Mouse (Mus musculus): ENCODE measurements around the gene Lingo1.
A peak's percentile ranks its signal among the peaks of the same experiment; 100 is the strongest.

- peak; percentile 56; the same call in 1 of the 2 replicates for TF ChIP-seq CTCF (IDR thresholded peaks at IDR 0.05; ENCODE audit: low read depth, low read length)
- no peak for TF ChIP-seq POLR2A (IDR thresholded peaks at IDR 0.05; ENCODE audit: borderline replicate concordance, low read depth, low read length)
Observed at GRCm38 (mm10) chr9:56725814-56726213, 70.5 kb downstream of the Lingo1 start.

All from bone marrow macrophage, adult 2 months (primary cell).